Mouse (Mus musculus): ENCODE data around the gene P2ry6.

- no peak for TF ChIP-seq CHD2 (IDR thresholded peaks at IDR 0.05; ENCODE audit: low read depth, low read length)
- no peak for TF ChIP-seq MAFK (IDR thresholded peaks at IDR 0.05; ENCODE audit: insufficient read depth, low read depth, low read length)
- TF ChIP-seq ZC3H11A (IDR thresholded peaks at IDR 0.05; ENCODE audit: borderline replicate concordance, low read depth, low read length), result no peak
- TF ChIP-seq HCFC1 (IDR thresholded peaks at IDR 0.05; ENCODE audit: borderline replicate concordance, insufficient read depth, low read length), result no peak
- TF ChIP-seq ZNF384 (IDR thresholded peaks at IDR 0.05; ENCODE audit: low read depth, low read length), result no peak
These were observed 13.3 kb downstream of the P2ry6 start for GRCm38 (mm10) chr7:100961146-100961545.

All from ES-E14 (cell line).